Mouse (Mus musculus) kidney, adult 18-20 months (tissue): ENCODE data around the gene Smim17.
"Not testable (repeated sequence)": the region's sequence is repeated elsewhere in the genome, so short reads cannot be mapped to it uniquely, and the experiment has no call there.

Source experiments
- DNase-seq: peaks from one replicate; pipeline ENCODE4 v3.0.0; 2021

Gene Smim17

GRCm38 (mm10) chr7:6397996-6398975 is at the start of gene Smim17:
Gene Smim17, plus strand, starts transcription at chr7:6398715.
- peak; percentile 42 for DNase-seq

GRCm38 (mm10) chr7:6358121-6358520 is 40.4 kb upstream of the Smim17 start:
- no peak for DNase-seq

- no peak for DNase-seq
Observed at GRCm38 (mm10) chr7:6358937-6359590, 39.5 kb upstream of the Smim17 start.

- no peak for DNase-seq
Observed at GRCm38 (mm10) chr7:6360477-6361060, 37.9 kb upstream of the Smim17 start.

- no peak for DNase-seq
Observed at GRCm38 (mm10) chr7:6361756-6362155, 36.8 kb upstream of the Smim17 start.

- DNase-seq = peak; percentile 100
Observed at GRCm38 (mm10) chr7:6362268-6363046, 36.1 kb upstream of the Smim17 start.

- no peak for DNase-seq
Observed at GRCm38 (mm10) chr7:6363047-6363488, 35.4 kb upstream of the Smim17 start, which contains the start of gene Zfp78. Gene Zfp78, plus strand, starts transcription at chr7:6363280.

GRCm38 (mm10) chr7:6364761-6365160 is 33.8 kb upstream of the Smim17 start:
- DNase-seq = no peak

- no peak for DNase-seq
Observed at GRCm38 (mm10) chr7:6367185-6367584, 31.3 kb upstream of the Smim17 start.

GRCm38 (mm10) chr7:6368146-6368545 is 30.4 kb upstream of the Smim17 start:
- not testable (repeated sequence) for DNase-seq

GRCm38 (mm10) chr7:6369460-6369859 is 29.1 kb upstream of the Smim17 start:
- no peak for DNase-seq

- no peak for DNase-seq
Observed at GRCm38 (mm10) chr7:6372993-6373392, 25.5 kb upstream of the Smim17 start.

- DNase-seq = no peak
Observed at GRCm38 (mm10) chr7:6378441-6378840, 20.1 kb upstream of the Smim17 start.

- no peak for DNase-seq
Observed at GRCm38 (mm10) chr7:6381431-6381830, 17.1 kb upstream of the Smim17 start.

GRCm38 (mm10) chr7:6383044-6383455 is 15.5 kb upstream of the Smim17 start, which contains the start of gene Zfp28:
Gene Zfp28, plus strand, starts transcription at chr7:6383295.
- peak; percentile 94 for DNase-seq

- no peak for DNase-seq
Observed at GRCm38 (mm10) chr7:6384011-6384410, 14.5 kb upstream of the Smim17 start.

GRCm38 (mm10) chr7:6386995-6387394 is 11.5 kb upstream of the Smim17 start:
- DNase-seq = no peak

GRCm38 (mm10) chr7:6388971-6389370 is 9.5 kb upstream of the Smim17 start:
- no peak for DNase-seq

GRCm38 (mm10) chr7:6389449-6389848 is 9.1 kb upstream of the Smim17 start:
- no peak for DNase-seq

GRCm38 (mm10) chr7:6410043-6410442 is 11.5 kb downstream of the Smim17 start, which contains the start of gene Gm20715:
Gene Gm20715, plus strand, starts transcription at chr7:6410277.
- DNase-seq = peak; percentile 95

GRCm38 (mm10) chr7:6414626-6415441 is 16.3 kb downstream of the Smim17 start:
- DNase-seq = no peak

- no peak for DNase-seq
Observed at GRCm38 (mm10) chr7:6415442-6415787, 16.9 kb downstream of the Smim17 start.
